ENCODE assay signal across 7 mouse cellular contexts in genomic region chr17:34188010-34188409, GRCm38 (mm10). TPM values are rescaled to one million over a fixed set of nuclear protein-coding genes. Genes with fewer than 3 reads are reported as not detected.
A peak's percentile ranks its signal among the peaks of the same experiment; 100 is the strongest.
DNase-seq lines count a peak whose midpoint lies in the region; ATAC-seq lines count a peak whose summit lies in the region.

No protein-coding gene starts in this region.

- ATAC-seq in embryonic facial prominence, embryonic 14.5 days (ENCODE audit: low read depth) = no peak
- ATAC-seq in hindbrain, embryonic 13.5 days (ENCODE audit: low FRiP score) = no peak
- peak; percentile 56 for ATAC-seq in megakaryocyte-erythroid progenitor cell, adult 5-6 weeks (replicated peaks; ENCODE audit: low FRiP score, low TSS enrichment, poor library complexity, severe bottlenecking)

- peak overlapping the region; percentile 95 for H3K4me2 ChIP-seq in embryonic facial prominence, embryonic 14.5 days (ENCODE audit: low read depth, low read length)
- peak overlapping the region; percentile 70 for H3K4me2 ChIP-seq in hindbrain, embryonic 13.5 days

- H3K27ac ChIP-seq in embryonic facial prominence, embryonic 14.5 days (replicated peaks; ENCODE audit: low read depth, low read length) = peak overlapping the region; percentile 84
- no peak overlapping the region for H3K27ac ChIP-seq in hindbrain, embryonic 13.5 days

- peaks cover 35% of the 10 kb centered on the region for H3K27me3 ChIP-seq in embryonic facial prominence, embryonic 14.5 days (replicated peaks; ENCODE audit: control insufficient read depth, insufficient read depth, low read length)
- H3K27me3 ChIP-seq in hindbrain, embryonic 13.5 days = peaks cover 97% of the 10 kb centered on the region

- H3K9me3 ChIP-seq in embryonic facial prominence, embryonic 14.5 days (ENCODE audit: control insufficient read depth, low read length) = no peaks in the 10 kb centered on the region
- H3K9me3 ChIP-seq in hindbrain, embryonic 13.5 days = no peaks in the 10 kb centered on the region

- peak overlapping the region; percentile 57 for H3K4me3 ChIP-seq in embryonic facial prominence, embryonic 14.5 days (ENCODE audit: low read depth, low read length)
- peak overlapping the region; percentile 42 for H3K4me3 ChIP-seq in hindbrain, embryonic 13.5 days

- peak overlapping the region; percentile 71 for H3K9ac ChIP-seq in embryonic facial prominence, embryonic 14.5 days (ENCODE audit: low read depth, low read length)
- peak overlapping the region; percentile 70 for H3K9ac ChIP-seq in hindbrain, embryonic 13.5 days

- no peaks in the 10 kb centered on the region for H3K36me3 ChIP-seq in embryonic facial prominence, embryonic 14.5 days (ENCODE audit: control insufficient read depth, insufficient read depth, low read length)
- no peaks in the 10 kb centered on the region for H3K36me3 ChIP-seq in hindbrain, embryonic 13.5 days

- WGBS in embryonic facial prominence, embryonic 14.5 days = 1% methylated on average over 13 of the region's 20 CpGs
- WGBS in hindbrain, embryonic 13.5 days = 2% methylated on average over 20 of the region's 20 CpGs

- peak; percentile 48 for DNase-seq in thymus, postnatal 0 days (ENCODE audit: low spot score)
- no peak for DNase-seq in thymus, adult 18-20 months
- no peak for DNase-seq in embryonic facial prominence, embryonic 14.5 days (ENCODE audit: low spot score)
- DNase-seq in urinary bladder, postnatal 14 days (ENCODE audit: low spot score) = peak; percentile 53
- DNase-seq in right cerebral cortex, adult 2 months (ENCODE audit: low spot score in 2 of 2) = no peak

- H3K4me1 ChIP-seq in embryonic facial prominence, embryonic 14.5 days (ENCODE audit: control insufficient read depth, insufficient read depth, low read length) = peaks cover 6% of the 10 kb centered on the region; the same call in 1 of the 2 replicates
- H3K4me1 ChIP-seq in hindbrain, embryonic 13.5 days (replicated peaks) = peaks cover 20% of the 10 kb centered on the region

RNA-seq across cellular contexts. Expression of gene Psmb9, which starts 0.4 kb away (rescaled TPM):
- 251 and 261 TPM in 2 replicates for polyA plus RNA-seq in thymus, postnatal 0 days (2015; fragmentation: Nextera tagmentation; extraction: Ambion mirVana)
- 2.8 and 3.8 TPM in 2 replicates for polyA plus RNA-seq in embryonic facial prominence, embryonic 14.5 days (2014; fragmentation: Nextera tagmentation; extraction: Ambion mirVana)
- polyA plus RNA-seq in hindbrain, embryonic 13.5 days (2015; fragmentation: Nextera tagmentation; extraction: Ambion mirVana) = 0.89 and 1.5 TPM in 2 replicates
- total RNA-seq in megakaryocyte-erythroid progenitor cell, adult 5-6 weeks (2014; fragmentation: Nextera tagmentation) = 55.1 and 57.5 TPM in 2 replicates
- 56.2 and 95.8 TPM in 2 replicates for total RNA-seq in megakaryocyte-erythroid progenitor cell, adult 5-6 weeks (2017)

RNA-seq across cellular contexts. Expression of gene Tap1, which starts 0.7 kb away (rescaled TPM):
- 81.6 and 87.3 TPM in 2 replicates for polyA plus RNA-seq in thymus, postnatal 0 days (2015; fragmentation: Nextera tagmentation; extraction: Ambion mirVana)
- polyA plus RNA-seq in embryonic facial prominence, embryonic 14.5 days (2014; fragmentation: Nextera tagmentation; extraction: Ambion mirVana) = 5.1 and 7.4 TPM in 2 replicates
- polyA plus RNA-seq in hindbrain, embryonic 13.5 days (2015; fragmentation: Nextera tagmentation; extraction: Ambion mirVana) = 1.1 and 1.3 TPM in 2 replicates
- 43.7 and 55.5 TPM in 2 replicates for total RNA-seq in megakaryocyte-erythroid progenitor cell, adult 5-6 weeks (2014; fragmentation: Nextera tagmentation)
- total RNA-seq in megakaryocyte-erythroid progenitor cell, adult 5-6 weeks (2017) = 58.0 and 76.1 TPM in 2 replicates

RNA-seq across cellular contexts. Expression of gene Psmb8, which starts 9.5 kb away (rescaled TPM):
- polyA plus RNA-seq in thymus, postnatal 0 days (2015; fragmentation: Nextera tagmentation; extraction: Ambion mirVana) = 875 and 899 TPM in 2 replicates
- 10.0 and 12.1 TPM in 2 replicates for polyA plus RNA-seq in embryonic facial prominence, embryonic 14.5 days (2014; fragmentation: Nextera tagmentation; extraction: Ambion mirVana)
- polyA plus RNA-seq in hindbrain, embryonic 13.5 days (2015; fragmentation: Nextera tagmentation; extraction: Ambion mirVana) = 2.7 and 3.7 TPM in 2 replicates
- total RNA-seq in megakaryocyte-erythroid progenitor cell, adult 5-6 weeks (2014; fragmentation: Nextera tagmentation) = 50.4 and 71.2 TPM in 2 replicates
- 103 and 243 TPM in 2 replicates for total RNA-seq in megakaryocyte-erythroid progenitor cell, adult 5-6 weeks (2017)

RNA-seq across cellular contexts. Expression of gene Tap2, which starts 15.3 kb away (rescaled TPM):
- polyA plus RNA-seq in thymus, postnatal 0 days (2015; fragmentation: Nextera tagmentation; extraction: Ambion mirVana) = 140 and 153 TPM in 2 replicates
- polyA plus RNA-seq in embryonic facial prominence, embryonic 14.5 days (2014; fragmentation: Nextera tagmentation; extraction: Ambion mirVana) = 3.3 and 4.1 TPM in 2 replicates
- polyA plus RNA-seq in hindbrain, embryonic 13.5 days (2015; fragmentation: Nextera tagmentation; extraction: Ambion mirVana) = 2.1 and 2.2 TPM in 2 replicates
- total RNA-seq in megakaryocyte-erythroid progenitor cell, adult 5-6 weeks (2014; fragmentation: Nextera tagmentation) = 25.8 and 90.1 TPM in 2 replicates
- total RNA-seq in megakaryocyte-erythroid progenitor cell, adult 5-6 weeks (2017) = 49.7 and 50.5 TPM in 2 replicates

RNA-seq across cellular contexts. Expression of gene H2-DMb1, which starts 35.1 kb away (rescaled TPM):
- 39.8 and 42.2 TPM in 2 replicates for polyA plus RNA-seq in thymus, postnatal 0 days (2015; fragmentation: Nextera tagmentation; extraction: Ambion mirVana)
- polyA plus RNA-seq in embryonic facial prominence, embryonic 14.5 days (2014; fragmentation: Nextera tagmentation; extraction: Ambion mirVana) = 2.8 and 4.3 TPM in 2 replicates
- polyA plus RNA-seq in hindbrain, embryonic 13.5 days (2015; fragmentation: Nextera tagmentation; extraction: Ambion mirVana) = 0.60 and 0.84 TPM in 2 replicates
- total RNA-seq in megakaryocyte-erythroid progenitor cell, adult 5-6 weeks (2014; fragmentation: Nextera tagmentation) = 3.8 and 9.1 TPM in 2 replicates
- 10.1 and 22.9 TPM in 2 replicates for total RNA-seq in megakaryocyte-erythroid progenitor cell, adult 5-6 weeks (2017)

Comparison
In these comparisons a context has a peak if more than half of its experiments do, and no peak if none do; other contexts are left out.
1. DNase-seq: peak in thymus, postnatal 0 days (single experiment) and urinary bladder, postnatal 14 days (single experiment); none in thymus, adult 18-20 months (0 of 2), embryonic facial prominence, embryonic 14.5 days (single experiment) and right cerebral cortex, adult 2 months (0 of 2).
2. RNA of gene Psmb9, which starts 0.4 kb away (polyA plus RNA-seq): 251 to 261 TPM in thymus, postnatal 0 days; 2.8 to 3.8 TPM in embryonic facial prominence, embryonic 14.5 days and 0.89 to 1.5 TPM in hindbrain, embryonic 13.5 days; every median in the first group is over 10 times any median in the second.
3. RNA of gene Psmb8, which starts 9.5 kb away (polyA plus RNA-seq): 875 to 899 TPM in thymus, postnatal 0 days; 10.0 to 12.1 TPM in embryonic facial prominence, embryonic 14.5 days and 2.7 to 3.7 TPM in hindbrain, embryonic 13.5 days; every median in the first group is over 10 times any median in the second.